Mouse (Mus musculus): ENCODE measurements around the gene Aqp2. TPM values are rescaled to one million over a fixed set of nuclear protein-coding genes. Genes with fewer than 3 reads are reported as not detected.

The Aqp2 gene
- total and polyA plus RNA-seq, 3 experiments = not detected

DNA sequence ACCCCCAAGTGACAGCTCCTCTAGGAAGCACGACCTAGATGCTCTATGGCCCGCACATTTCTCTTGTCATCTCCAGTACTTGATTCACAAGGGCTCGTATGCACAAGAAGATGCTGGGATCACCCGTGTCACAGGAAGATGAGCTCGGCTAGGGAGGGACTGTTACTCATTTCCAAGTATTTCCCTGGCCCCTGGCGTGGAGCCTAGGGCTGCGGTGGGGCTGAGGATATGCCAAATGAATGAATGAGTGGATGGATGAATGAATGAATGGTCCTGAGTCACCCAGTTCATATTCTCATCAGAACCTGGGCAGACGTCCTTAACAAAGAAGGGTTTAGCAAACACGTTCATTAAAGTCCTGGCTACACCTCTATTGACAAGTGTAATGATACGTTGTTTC, 18.6 kb upstream of the Aqp2 start:
- no peak overlapping the region for H3K9ac ChIP-seq (ENCODE audit: control insufficient read depth, low read depth, low read length, poor library complexity, severe bottlenecking)
- TF ChIP-seq RAD21 (IDR thresholded peaks at IDR 0.05; ENCODE audit: low read depth, low read length) (no peak), MEF2A (IDR thresholded peaks at IDR 0.05; ENCODE audit: extremely low read depth, insufficient replicate concordance, low read depth, low read length, poor library complexity, severe bottlenecking) (no peak), USF2 (IDR thresholded peaks at IDR 0.05; ENCODE audit: borderline replicate concordance in 1 of 2, insufficient read depth in 1 of 2, low read depth in 1 of 2, low read length in 2 of 2) (no peak), RCOR1 (IDR thresholded peaks at IDR 0.05; ENCODE audit: low read depth, low read length) (no peak), ELF1 (IDR thresholded peaks at IDR 0.05; ENCODE audit: low read depth, low read length) (no peak)
- H3K27me3 ChIP-seq (ENCODE audit: control insufficient read depth in 1 of 2, insufficient read depth in 2 of 2, low read length in 2 of 2) = peaks cover 6 to 11% of the 10 kb centered on the region in 2 experiments; a peak in 3 of 4 replicates
- no peak overlapping the region for H3K27ac ChIP-seq (ENCODE audit: control insufficient read depth, low read depth, low read length)
- no peak for DNase-seq (ENCODE audit: low read depth, low spot score)
- no peaks in the 10 kb centered on the region for H3K36me3 ChIP-seq (ENCODE audit: control insufficient read depth in 1 of 2, insufficient read depth in 2 of 2, low read length in 2 of 2)
- H3K4me3 ChIP-seq (ENCODE audit: control insufficient read depth in 1 of 2, insufficient read depth in 1 of 2, low read depth in 2 of 2, low read length in 2 of 2) = no peak overlapping the region
- no peaks in the 10 kb centered on the region for H3K9me3 ChIP-seq (replicated peaks; ENCODE audit: insufficient read depth, low read length)
- H3K4me1 ChIP-seq (ENCODE audit: control insufficient read depth in 1 of 2, insufficient read depth in 2 of 2, low read length in 2 of 2) = no peaks in the 10 kb centered on the region
- no peaks in the 10 kb centered on the region for H3K79me2 ChIP-seq (ENCODE audit: control insufficient read depth, insufficient read depth, low read length, poor library complexity)

DNA sequence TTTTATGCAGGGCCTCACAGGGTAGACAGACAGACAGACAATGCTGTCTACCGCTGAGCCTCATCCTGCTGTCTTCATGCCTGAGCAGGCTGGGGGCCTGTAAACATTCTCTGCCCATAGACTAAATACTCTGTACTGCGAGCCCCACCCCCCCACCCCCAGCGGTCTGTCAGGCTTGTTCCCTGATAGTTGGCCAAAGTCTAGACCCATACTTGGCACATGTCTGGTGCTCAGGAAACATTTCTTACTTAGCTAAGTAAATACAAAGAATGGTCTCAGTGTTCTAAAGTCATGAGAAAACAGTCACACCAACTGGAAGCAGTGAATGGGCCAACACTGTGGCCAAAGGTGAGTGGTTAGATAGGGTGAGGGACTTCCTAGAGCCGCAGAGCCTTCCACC, 11.5 kb upstream of the Aqp2 start:
- Histone ChIP-seq H3K36me3 (ENCODE audit: control insufficient read depth in 1 of 2, insufficient read depth in 2 of 2, low read length in 2 of 2) (no peaks in the 10 kb centered on the region), H3K27me3 (ENCODE audit: control insufficient read depth in 1 of 2, insufficient read depth in 2 of 2, low read length in 2 of 2) (peaks cover 10 to 18% of the 10 kb centered on the region in 2 experiments), H3K4me1 (ENCODE audit: control insufficient read depth in 1 of 2, insufficient read depth in 2 of 2, low read length in 2 of 2) (no peaks in the 10 kb centered on the region), H3K79me2 (ENCODE audit: control insufficient read depth, insufficient read depth, low read length, poor library complexity) (no peaks in the 10 kb centered on the region), H3K4me3 (ENCODE audit: control insufficient read depth in 1 of 2, insufficient read depth in 1 of 2, low read depth in 2 of 2, low read length in 2 of 2) (no peak overlapping the region), H3K9ac (ENCODE audit: control insufficient read depth, low read depth, low read length, poor library complexity, severe bottlenecking) (no peak overlapping the region), H3K9me3 (replicated peaks; ENCODE audit: insufficient read depth, low read length) (no peaks in the 10 kb centered on the region), H3K27ac (ENCODE audit: control insufficient read depth, low read depth, low read length) (no peak overlapping the region)
- DNase-seq (ENCODE audit: low read depth, low spot score) = no peak
- TF ChIP-seq TAL1 (IDR thresholded peaks at IDR 0.05; ENCODE audit: low read length) (no peak), UBTF (IDR thresholded peaks at IDR 0.05; ENCODE audit: borderline replicate concordance, insufficient read depth, low read depth, low read length) (no peak), JUND (IDR thresholded peaks at IDR 0.05; ENCODE audit: low read depth, low read length) (no peak), ELF1 (IDR thresholded peaks at IDR 0.05; ENCODE audit: low read depth, low read length) (no peak), MYB (IDR thresholded peaks at IDR 0.05; ENCODE audit: low read depth, low read length) (no peak), CHD2 (IDR thresholded peaks at IDR 0.05; ENCODE audit: low read length) (no peak), ZKSCAN1 (IDR thresholded peaks at IDR 0.05; ENCODE audit: low read depth, low read length) (no peak)

DNA sequence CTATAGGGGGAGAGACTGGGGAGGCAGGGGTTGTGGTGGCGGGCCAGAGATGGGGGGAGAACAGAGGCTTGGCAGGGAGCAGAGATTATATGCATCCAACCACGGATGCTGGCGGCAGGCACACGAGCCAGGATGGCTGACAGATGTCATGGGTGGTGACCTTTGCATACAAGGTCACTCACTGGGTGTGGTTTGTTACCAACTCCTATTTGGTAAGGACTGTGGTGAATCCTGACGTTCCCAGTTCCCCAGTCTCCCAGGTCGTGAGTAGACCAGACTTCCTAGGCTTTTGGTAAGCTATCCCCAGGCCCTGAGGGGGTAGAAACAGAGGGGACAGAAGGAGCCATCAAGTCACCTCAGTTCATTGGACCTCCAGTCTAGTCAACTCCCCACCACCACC, 10.2 kb upstream of the Aqp2 start:
- Histone ChIP-seq H3K27me3 (ENCODE audit: control insufficient read depth in 1 of 2, insufficient read depth in 2 of 2, low read length in 2 of 2) (peaks cover 12 to 21% of the 10 kb centered on the region in 2 experiments), H3K79me2 (ENCODE audit: control insufficient read depth, insufficient read depth, low read length, poor library complexity) (no peaks in the 10 kb centered on the region), H3K9ac (ENCODE audit: control insufficient read depth, low read depth, low read length, poor library complexity, severe bottlenecking) (no peak overlapping the region), H3K9me3 (replicated peaks; ENCODE audit: insufficient read depth, low read length) (no peaks in the 10 kb centered on the region), H3K27ac (ENCODE audit: control insufficient read depth, low read depth, low read length) (no peak overlapping the region), H3K4me1 (ENCODE audit: control insufficient read depth in 1 of 2, insufficient read depth in 2 of 2, low read length in 2 of 2) (no peaks in the 10 kb centered on the region), H3K36me3 (ENCODE audit: control insufficient read depth in 1 of 2, insufficient read depth in 2 of 2, low read length in 2 of 2) (no peaks in the 10 kb centered on the region), H3K4me3 (ENCODE audit: control insufficient read depth in 1 of 2, insufficient read depth in 1 of 2, low read depth in 2 of 2, low read length in 2 of 2) (no peak overlapping the region)
- TF ChIP-seq JUND (IDR thresholded peaks at IDR 0.05; ENCODE audit: low read depth, low read length) (no peak), MEF2A (IDR thresholded peaks at IDR 0.05; ENCODE audit: extremely low read depth, insufficient replicate concordance, low read depth, low read length, poor library complexity, severe bottlenecking) (no peak), HCFC1 (IDR thresholded peaks at IDR 0.05; ENCODE audit: low read depth, low read length) (no peak), MYC (IDR thresholded peaks at IDR 0.05; ENCODE audit: low read depth, low read length) (no peak), USF2 (IDR thresholded peaks at IDR 0.05; ENCODE audit: borderline replicate concordance in 1 of 2, insufficient read depth in 1 of 2, low read depth in 1 of 2, low read length in 2 of 2) (no peak)
- DNase-seq (ENCODE audit: low read depth, low spot score) = no peak
